In genomic region chr1:191880921-191881609, GRCm38 (mm10) we compare ENCODE assay signal across 12 mouse cellular contexts. TPM values are rescaled to one million over a fixed set of nuclear protein-coding genes. Genes with fewer than 3 reads are reported as not detected.
DNase-seq lines count a peak whose midpoint lies in the region; ATAC-seq and TF ChIP-seq lines count a peak whose summit lies in the region.
"Had no signal": no experiment of that assay in that cellular context is flagged by ENCODE, and none has a peak within 500 bp of the region (broad histone marks: within the 10 kb centered on the region; RNA-seq: fewer than 3 reads in every experiment).

No protein-coding gene starts in this region.

- H3K4me1 ChIP-seq in thymus, adult 2 months (replicated peaks; ENCODE audit: control insufficient read depth, insufficient read depth, low read length) = no peaks in the 10 kb centered on the region

- no peaks in the 10 kb centered on the region for H3K79me2 ChIP-seq in myocyte (ENCODE audit: control insufficient read depth, insufficient read depth)

- TF ChIP-seq CTCF in thymus, adult 2 months (IDR thresholded peaks at IDR 0.05; ENCODE audit: borderline replicate concordance, control insufficient read depth, extremely low read depth, insufficient read depth, low read length, poor library complexity) = no peak

- DNase-seq in adrenal gland, postnatal 10 days = peak; percentile 19
- DNase-seq in adrenal gland, adult 8-10 months = no peak
- DNase-seq in kidney, adult 9 months = peak; percentile 49
- no peak for DNase-seq in kidney, postnatal 10 days
- DNase-seq in thymus, adult 2 months = no peak
- DNase-seq in MN1 (ENCODE audit: low spot score) = no peak
- DNase-seq: lung, adult 2 months; midbrain, embryonic 14.5 days; thymus, adult 18-20 months had no signal

- H3K27me3 ChIP-seq in myocyte (ENCODE audit: control insufficient read depth, insufficient read depth, insufficient read length) = no peaks in the 10 kb centered on the region
- no peaks in the 10 kb centered on the region for H3K27me3 ChIP-seq in thymus, adult 2 months (ENCODE audit: control insufficient read depth, insufficient read depth, low read length)

- H3K36me3 ChIP-seq in myocyte (ENCODE audit: control insufficient read depth, insufficient read depth) = no peaks in the 10 kb centered on the region
- no peaks in the 10 kb centered on the region for H3K36me3 ChIP-seq in thymus, adult 2 months (ENCODE audit: control insufficient read depth, insufficient read depth, low read length)

- H3K4me2 ChIP-seq in myocyte (ENCODE audit: low read depth) = peak overlapping the region; percentile 50

- ATAC-seq in hematopoietic stem cell, adult 5-6 weeks (replicated peaks in 1 of 2; ENCODE audit: insufficient read depth in 1 of 2, low FRiP score in 2 of 2, low TSS enrichment in 1 of 2, low read depth in 1 of 2, poor library complexity in 2 of 2, severe bottlenecking in 2 of 2) = peak; percentile 35 to 67; a peak in 2 of 4 replicates
- ATAC-seq: forebrain, embryonic 14.5 days had no signal

- no peak overlapping the region for H3K27ac ChIP-seq in thymus, adult 2 months (ENCODE audit: control insufficient read depth, insufficient read depth, low read length)

- no peak for TF ChIP-seq POLR2A in myocyte (IDR thresholded peaks at IDR 0.05; ENCODE audit: insufficient read length, low read depth)
- no peak for TF ChIP-seq POLR2A in thymus, adult 2 months (IDR thresholded peaks at IDR 0.05; ENCODE audit: control insufficient read depth, extremely low read depth, insufficient read depth, low read length, poor library complexity)

- no peak overlapping the region for H3ac ChIP-seq in myocyte (ENCODE audit: control insufficient read depth, insufficient read length)

- WGBS in thymus, adult 2 months = 11% methylated on average over 8 of the region's 8 CpGs

- no peak overlapping the region for H3K4me3 ChIP-seq in myocyte
- no peak overlapping the region for H3K4me3 ChIP-seq in thymus, adult 2 months (ENCODE audit: control insufficient read depth, insufficient read depth, low read length)

TF ChIP-seq in myocyte, 11 proteins besides CTCF, POLR2A, EP300 and RAD21:
- TF ChIP-seq CEBPB (IDR thresholded peaks at IDR 0.05; ENCODE audit: insufficient read depth, poor library complexity, severe bottlenecking) (0 out of 2 replicates have a peak, but pooled peaks have one; percentile 32), E2F4 (IDR thresholded peaks at IDR 0.05; ENCODE audit: insufficient read depth) (no peak)

RNA-seq across cellular contexts. Expression of gene Slc30a1, which starts 25.5 kb away (rescaled TPM):
- 10 to 100 TPM; 16.6 to 21.0 TPM for total RNA-seq in adrenal gland, postnatal 10 days (2021)
- 10 to 100 TPM; 20.4 to 26.5 (median 21.1) TPM for total RNA-seq in adrenal gland, adult 8-10 months (2022)
- total RNA-seq in hematopoietic stem cell, adult 5-6 weeks (2017) = 5.7 and 6.5 TPM in 2 replicates
- polyA plus RNA-seq in myocyte (2012; fragmentation: generic; extraction: Trizol) = 3.9 TPM
- polyA plus RNA-seq in thymus, adult 2 months (2012; rRNA removed) = 8.4 and 9.1 TPM in 2 replicates

RNA-seq across cellular contexts. Expression of gene Nek2, which starts 59.8 kb away (rescaled TPM):
- total RNA-seq in adrenal gland, postnatal 10 days (2021) = 10 to 100 TPM in 1 of 2 experiments, 1 to 10 TPM in 1; 8.8 to 10.5 TPM
- 1 to 10 TPM in 3 of 4 experiments, under 1 TPM in 1; 0.92 to 4.7 (median 1.5) TPM for total RNA-seq in adrenal gland, adult 8-10 months (2022)
- total RNA-seq in hematopoietic stem cell, adult 5-6 weeks (2017) = 24.4 and 25.0 TPM in 2 replicates
- polyA plus RNA-seq in myocyte (2012; fragmentation: generic; extraction: Trizol) = 21.2 TPM
- polyA plus RNA-seq in thymus, adult 2 months (2012; rRNA removed) = 14.9 and 24.3 TPM in 2 replicates

Comparison
In these comparisons a context has a peak if more than half of its experiments do, and no peak if none do; other contexts are left out.
1. DNase-seq: peak in adrenal gland, postnatal 10 days (single experiment) and kidney, adult 9 months (single experiment); none in adrenal gland, adult 8-10 months (single experiment), kidney, postnatal 10 days (single experiment), thymus, adult 2 months (single experiment) and MN1 (single experiment).